Mouse (Mus musculus): ENCODE measurements around the gene Prph. TPM values are rescaled to one million over a fixed set of nuclear protein-coding genes. Genes with fewer than 3 reads are reported as not detected.

Gene Prph
- total and polyA plus RNA-seq, 2 experiments from 2014 or later: 50.0 to 62.6 TPM

DNA sequence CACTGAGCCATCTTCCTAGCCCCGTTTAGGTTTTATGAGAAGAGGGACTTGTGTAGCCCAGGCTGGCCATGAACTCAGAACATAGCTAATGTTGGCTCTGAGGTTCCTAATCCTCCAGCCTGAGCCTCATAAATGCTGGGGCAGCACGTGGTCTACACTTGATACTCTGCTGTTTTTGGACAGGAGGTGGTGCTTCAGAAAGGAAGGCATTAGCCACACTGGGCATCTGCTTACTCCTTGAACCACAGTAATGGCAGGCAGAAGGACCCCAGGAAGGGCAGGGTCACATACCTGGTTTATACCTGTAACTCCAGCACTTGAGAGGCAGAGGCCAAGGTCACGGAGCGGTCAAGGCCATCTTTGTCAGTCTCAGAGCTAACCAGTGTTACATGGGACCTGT is 36.3 kb upstream of the Prph start:
- Histone ChIP-seq H3K36me3 (ENCODE audit: insufficient read depth, low read length) (no peaks in the 10 kb centered on the region), H3K4me3 (ENCODE audit: low read length) (no peak overlapping the region), H3K27me3 (ENCODE audit: insufficient read depth, low read length) (no peaks in the 10 kb centered on the region), H3K27ac (peak overlapping the region; percentile 3; the same call in 1 of the 2 replicates), H3K9me3 (ENCODE audit: low read length) (no peaks in the 10 kb centered on the region), H3K4me2 (ENCODE audit: low read depth, low read length) (no peak overlapping the region), H3K4me1 (ENCODE audit: insufficient read depth, low read length) (peaks cover 5% of the 10 kb centered on the region; the same call in 1 of the 2 replicates), H3K9ac (replicated peaks; ENCODE audit: low read length) (no peak overlapping the region)
- ATAC-seq: no peak
- 86% methylated on average over 4 of the region's 4 CpGs for WGBS
- DNase-seq (ENCODE audit: low spot score): no peak
- no peak for TF ChIP-seq CTCF (IDR thresholded peaks at IDR 0.05; ENCODE audit: low read depth)

DNA sequence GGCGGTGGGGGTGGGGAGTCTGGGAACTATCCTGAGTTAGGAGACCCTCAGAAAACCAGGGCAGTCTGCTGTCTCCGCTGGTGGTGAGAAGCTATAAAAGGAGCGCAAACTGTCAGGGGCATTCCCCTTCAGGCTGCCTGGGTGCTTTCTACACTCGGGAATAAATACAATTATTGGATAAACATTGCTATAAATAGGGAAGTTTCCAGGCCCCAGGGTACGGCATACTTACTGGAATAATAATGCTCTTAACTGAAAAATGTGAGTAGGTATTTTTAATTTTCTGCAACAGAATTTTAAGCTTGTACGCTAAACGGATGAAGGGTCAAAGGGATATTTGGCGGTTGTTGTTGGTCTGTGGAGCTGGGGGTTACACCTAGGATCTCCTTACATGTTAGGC is 35.5 kb upstream of the Prph start:
- H3K4me3 ChIP-seq (ENCODE audit: low read length): no peak overlapping the region
- H3K4me1 ChIP-seq (ENCODE audit: insufficient read depth, low read length): peaks cover 5% of the 10 kb centered on the region; the same call in 1 of the 2 replicates
- H3K9ac ChIP-seq (replicated peaks; ENCODE audit: low read length): no peak overlapping the region
- H3K27ac ChIP-seq: 0 out of 2 replicates have a peak overlapping the region, but pooled peaks have one; percentile 3
- no peak overlapping the region for H3K4me2 ChIP-seq (ENCODE audit: low read depth, low read length)
- no peaks in the 10 kb centered on the region for H3K36me3 ChIP-seq (ENCODE audit: insufficient read depth, low read length)
- H3K9me3 ChIP-seq (ENCODE audit: low read length): no peaks in the 10 kb centered on the region
- H3K27me3 ChIP-seq (ENCODE audit: insufficient read depth, low read length): no peaks in the 10 kb centered on the region
- no peak for DNase-seq (ENCODE audit: low spot score)
- WGBS: 58% methylated on average over 8 of the region's 8 CpGs
- TF ChIP-seq CTCF (IDR thresholded peaks at IDR 0.05; ENCODE audit: low read depth): no peak
- ATAC-seq: no peak

GRCm38 (mm10) chr15:99020171-99020570 is 34.8 kb upstream of the Prph start:
- Histone ChIP-seq H3K4me2 (ENCODE audit: low read depth, low read length) (no peak overlapping the region), H3K9me3 (ENCODE audit: low read length) (no peaks in the 10 kb centered on the region), H3K27me3 (ENCODE audit: insufficient read depth, low read length) (no peaks in the 10 kb centered on the region), H3K4me1 (ENCODE audit: insufficient read depth, low read length) (peaks cover 5% of the 10 kb centered on the region; the same call in 1 of the 2 replicates), H3K4me3 (ENCODE audit: low read length) (no peak overlapping the region), H3K9ac (replicated peaks; ENCODE audit: low read length) (no peak overlapping the region), H3K36me3 (ENCODE audit: insufficient read depth, low read length) (no peaks in the 10 kb centered on the region), H3K27ac (no peak overlapping the region)
- 93% methylated on average over 4 of the region's 4 CpGs for WGBS
- no peak for TF ChIP-seq CTCF (IDR thresholded peaks at IDR 0.05; ENCODE audit: low read depth)
- no peak for ATAC-seq
- no peak for DNase-seq (ENCODE audit: low spot score)

DNA sequence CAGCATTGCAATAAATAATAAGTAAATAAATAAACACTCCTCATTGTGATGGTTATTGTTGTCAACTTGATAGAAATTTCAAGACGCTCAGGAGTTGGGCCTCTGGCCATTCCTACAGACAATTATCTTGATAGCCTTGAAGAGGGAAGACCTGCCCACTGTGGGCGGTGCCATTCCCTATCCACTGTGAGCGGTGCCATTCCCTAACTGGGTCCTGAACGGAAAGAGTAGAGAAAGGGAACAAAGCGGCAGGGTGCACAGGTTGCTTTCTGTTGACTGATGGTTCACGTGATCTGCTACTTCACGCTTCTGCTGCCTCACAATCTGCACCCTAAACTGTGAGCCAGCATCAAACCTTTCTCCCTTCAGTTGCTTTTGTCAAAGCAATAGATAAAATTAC is 33.7 kb upstream of the Prph start:
- H3K27me3 ChIP-seq (ENCODE audit: insufficient read depth, low read length): no peaks in the 10 kb centered on the region
- H3K36me3 ChIP-seq (ENCODE audit: insufficient read depth, low read length): no peaks in the 10 kb centered on the region
- no peak overlapping the region for H3K4me2 ChIP-seq (ENCODE audit: low read depth, low read length)
- peaks cover 5% of the 10 kb centered on the region; the same call in 1 of the 2 replicates for H3K4me1 ChIP-seq (ENCODE audit: insufficient read depth, low read length)
- no peak overlapping the region for H3K27ac ChIP-seq
- no peak overlapping the region for H3K4me3 ChIP-seq (ENCODE audit: low read length)
- 98% methylated on average over 7 of the region's 7 CpGs for WGBS
- TF ChIP-seq CTCF (IDR thresholded peaks at IDR 0.05; ENCODE audit: low read depth): no peak
- no peak overlapping the region for H3K9ac ChIP-seq (replicated peaks; ENCODE audit: low read length)
- no peaks in the 10 kb centered on the region for H3K9me3 ChIP-seq (ENCODE audit: low read length)
- ATAC-seq (no peak), DNase-seq (ENCODE audit: low spot score) (no peak)

- Histone ChIP-seq H3K9ac (replicated peaks; ENCODE audit: low read length) (no peak overlapping the region), H3K27ac (no peak overlapping the region), H3K4me1 (ENCODE audit: insufficient read depth, low read length) (peaks cover 6% of the 10 kb centered on the region; the same call in 1 of the 2 replicates), H3K4me2 (ENCODE audit: low read depth, low read length) (no peak overlapping the region), H3K9me3 (ENCODE audit: low read length) (no peaks in the 10 kb centered on the region), H3K27me3 (ENCODE audit: insufficient read depth, low read length) (peaks cover 8% of the 10 kb centered on the region; the same call in 1 of the 2 replicates), H3K4me3 (ENCODE audit: low read length) (no peak overlapping the region), H3K36me3 (ENCODE audit: insufficient read depth, low read length) (no peaks in the 10 kb centered on the region)
- DNase-seq (ENCODE audit: low spot score) (peak; percentile 92), ATAC-seq (no peak)
- WGBS: 20% methylated on average over 7 of the region's 8 CpGs
- peak; percentile 81 for TF ChIP-seq CTCF (IDR thresholded peaks at IDR 0.05; ENCODE audit: low read depth)
Measured at GRCm38 (mm10) chr15:99024668-99025314, 30.2 kb upstream of the Prph start.

- no peaks in the 10 kb centered on the region for H3K36me3 ChIP-seq (ENCODE audit: insufficient read depth, low read length)
- no peak for TF ChIP-seq CTCF (IDR thresholded peaks at IDR 0.05; ENCODE audit: low read depth)
- no peak overlapping the region for H3K9ac ChIP-seq (replicated peaks; ENCODE audit: low read length)
- no peak for ATAC-seq
- H3K4me3 ChIP-seq (ENCODE audit: low read length): no peak overlapping the region
- no peak for DNase-seq (ENCODE audit: low spot score)
- no peaks in the 10 kb centered on the region for H3K9me3 ChIP-seq (ENCODE audit: low read length)
- no peak overlapping the region for H3K4me2 ChIP-seq (ENCODE audit: low read depth, low read length)
- WGBS: 81% methylated on average over 13 of the region's 13 CpGs
- H3K4me1 ChIP-seq (ENCODE audit: insufficient read depth, low read length): peaks cover 10% of the 10 kb centered on the region; the same call in 1 of the 2 replicates
- no peak overlapping the region for H3K27ac ChIP-seq
- peaks cover 14% of the 10 kb centered on the region; the same call in 1 of the 2 replicates for H3K27me3 ChIP-seq (ENCODE audit: insufficient read depth, low read length)
Measured at GRCm38 (mm10) chr15:99025414-99025813, 29.6 kb upstream of the Prph start.

DNA sequence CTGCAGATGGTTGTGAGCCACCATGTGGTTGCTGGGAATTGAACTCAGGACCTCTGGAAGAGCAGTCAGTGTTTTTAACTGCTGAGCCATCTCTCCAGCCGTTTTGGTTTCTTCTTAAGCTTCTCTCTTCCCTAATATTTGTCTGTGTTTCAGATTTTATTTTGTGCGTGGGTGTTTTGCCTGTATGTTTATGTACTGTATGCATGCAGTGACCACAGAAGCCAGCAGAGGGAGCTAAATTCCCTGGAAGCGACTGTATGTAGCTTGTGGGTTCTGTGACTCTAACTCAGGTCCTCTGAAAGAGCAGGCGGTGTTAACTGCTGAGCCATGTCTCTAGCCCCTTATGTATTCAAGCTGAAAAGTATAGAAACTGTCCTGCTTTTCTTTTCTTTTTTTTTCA is 28.7 kb upstream of the Prph start:
- Histone ChIP-seq H3K4me2 (ENCODE audit: low read depth, low read length) (no peak overlapping the region), H3K27ac (no peak overlapping the region), H3K4me3 (ENCODE audit: low read length) (no peak overlapping the region), H3K27me3 (ENCODE audit: insufficient read depth, low read length) (peaks cover 14% of the 10 kb centered on the region; the same call in 1 of the 2 replicates), H3K36me3 (ENCODE audit: insufficient read depth, low read length) (no peaks in the 10 kb centered on the region), H3K9me3 (ENCODE audit: low read length) (no peaks in the 10 kb centered on the region), H3K4me1 (ENCODE audit: insufficient read depth, low read length) (peaks cover 10% of the 10 kb centered on the region; the same call in 1 of the 2 replicates), H3K9ac (replicated peaks; ENCODE audit: low read length) (no peak overlapping the region)
- ATAC-seq (no peak), DNase-seq (ENCODE audit: low spot score) (peak; percentile 62)
- TF ChIP-seq CTCF (IDR thresholded peaks at IDR 0.05; ENCODE audit: low read depth): peak; percentile 64
- WGBS: 65% methylated on average over 4 of the region's 4 CpGs

All from hindbrain, postnatal 0 days (tissue).